Mouse (Mus musculus): ENCODE results near the gene Rhou. TPM values are rescaled to one million over a fixed set of nuclear protein-coding genes. Genes with fewer than 3 reads are reported as not detected.

The Rhou gene
- polyA plus RNA-seq, 1 experiment from 2014 or later = 2.8 TPM

DNA sequence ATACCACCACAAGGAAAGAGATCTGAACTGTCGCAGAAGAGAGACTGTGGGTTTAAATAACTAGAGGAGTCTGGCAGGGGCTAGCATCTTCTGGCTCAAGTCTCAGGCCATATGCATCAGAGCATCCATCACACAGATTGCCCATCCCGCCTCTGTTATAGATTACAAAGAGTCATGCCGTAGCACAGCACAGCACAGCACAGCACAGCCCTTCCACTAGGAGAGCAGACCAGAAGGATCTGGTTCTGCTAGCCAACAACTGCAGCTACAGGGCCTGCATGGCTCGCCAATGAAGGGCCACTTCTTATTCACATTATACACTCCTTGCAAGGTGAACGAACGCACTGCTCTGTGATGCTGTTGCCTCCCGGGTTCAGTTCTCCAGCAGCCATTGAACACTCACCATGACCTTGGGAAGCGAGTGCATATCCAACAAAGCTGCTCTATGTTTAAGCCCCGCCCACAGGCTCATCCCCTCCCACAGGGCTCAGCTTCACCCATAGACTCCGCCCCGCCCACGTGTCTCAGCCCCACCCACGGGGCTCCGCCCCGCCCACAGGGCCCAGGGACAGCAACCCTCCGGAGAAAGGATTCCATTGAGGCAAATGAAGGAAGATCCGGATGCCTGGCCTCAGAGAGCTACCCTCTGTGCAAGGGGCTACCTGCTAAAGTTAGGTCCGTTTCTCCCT, 28.5 kb downstream of the Rhou start:
- Histone ChIP-seq H3K4me3 (ENCODE audit: low read depth, low read length) (no peak overlapping the region), H3K9me3 (ENCODE audit: low read length) (no peaks in the 10 kb centered on the region), H3K4me2 (ENCODE audit: low read depth, low read length) (no peak overlapping the region), H3K27ac (ENCODE audit: low read depth) (peak overlapping the region; percentile 50; the same call in 1 of the 2 replicates), H3K36me3 (replicated peaks; ENCODE audit: insufficient read depth, low read length) (no peaks in the 10 kb centered on the region), H3K4me1 (ENCODE audit: insufficient read depth) (peaks cover 4% of the 10 kb centered on the region; the same call in 1 of the 2 replicates), H3K9ac (replicated peaks) (no peak overlapping the region), H3K27me3 (ENCODE audit: insufficient read depth, low read length) (no peaks in the 10 kb centered on the region)
- peak; percentile 81 for ATAC-seq
- WGBS (ENCODE audit: insufficient replicate concordance) = 28% methylated on average over 16 of the region's 18 CpGs
- DNase-seq = peak; percentile 86
- no peak for TF ChIP-seq CTCF (IDR thresholded peaks at IDR 0.05; ENCODE audit: low read depth)
- no peak for TF ChIP-seq EP300 (IDR thresholded peaks at IDR 0.05; ENCODE audit: low read depth)

DNA sequence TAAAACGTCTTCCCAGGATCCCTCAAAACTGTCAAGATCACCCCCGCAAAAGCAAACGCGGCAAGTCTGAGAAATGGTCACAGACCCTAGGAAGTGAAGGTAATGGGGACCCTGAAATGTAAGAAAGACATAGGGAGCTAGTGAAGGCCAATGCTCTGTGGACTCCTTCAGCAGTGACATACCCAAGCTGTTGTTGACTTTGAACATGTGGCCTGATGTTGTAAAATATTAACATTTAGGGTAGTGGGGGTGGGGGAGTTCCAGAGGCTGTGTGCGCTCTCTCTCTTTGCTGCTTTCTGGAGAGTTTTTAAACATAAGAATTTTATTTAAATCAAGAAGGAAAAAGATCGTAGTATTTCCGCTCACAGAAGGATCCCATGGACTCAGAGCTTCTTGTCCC, 29.6 kb downstream of the Rhou start:
- ATAC-seq = peak; percentile 87
- no peak overlapping the region for H3K9ac ChIP-seq (replicated peaks)

DNA sequence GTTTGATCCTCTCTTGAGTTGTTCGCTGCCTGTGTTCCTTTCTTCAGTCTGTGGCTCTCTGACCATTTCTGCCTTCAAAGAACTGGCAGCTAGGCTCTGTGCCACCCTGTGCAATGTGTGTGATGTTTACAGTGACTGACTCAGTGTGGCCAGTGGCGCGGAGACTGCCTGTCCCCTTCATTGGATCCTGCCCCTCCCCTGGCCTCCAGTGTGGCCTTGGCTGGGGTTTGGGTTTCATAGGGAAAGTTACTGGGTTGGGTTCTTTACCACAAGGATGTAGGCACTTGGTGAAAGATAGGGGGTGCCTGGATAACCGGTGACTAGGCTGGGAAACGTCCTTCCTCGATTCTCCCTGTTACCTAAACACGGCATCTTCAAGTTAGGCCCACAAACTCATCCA, 31.1 kb downstream of the Rhou start:
- WGBS (ENCODE audit: insufficient replicate concordance) = 72% methylated on average over 7 of the region's 7 CpGs

More for the DNA sequence above, 29.6 kb downstream of the Rhou start:
- H3K27ac ChIP-seq (ENCODE audit: low read depth) = peak overlapping the region; percentile 82
- DNase-seq = no peak
- no peak overlapping the region for H3K4me3 ChIP-seq (ENCODE audit: low read depth, low read length)
- no peaks in the 10 kb centered on the region for H3K27me3 ChIP-seq (ENCODE audit: insufficient read depth, low read length)
- no peaks in the 10 kb centered on the region for H3K9me3 ChIP-seq (ENCODE audit: low read length)
- no peaks in the 10 kb centered on the region for H3K36me3 ChIP-seq (replicated peaks; ENCODE audit: insufficient read depth, low read length)
- no peak overlapping the region for H3K4me2 ChIP-seq (ENCODE audit: low read depth, low read length)
- 48% methylated on average over 7 of the region's 7 CpGs for WGBS (ENCODE audit: insufficient replicate concordance)
- no peak for TF ChIP-seq EP300 (IDR thresholded peaks at IDR 0.05; ENCODE audit: low read depth)
- TF ChIP-seq CTCF (IDR thresholded peaks at IDR 0.05; ENCODE audit: low read depth) = no peak
- peaks cover 4% of the 10 kb centered on the region; the same call in 1 of the 2 replicates for H3K4me1 ChIP-seq (ENCODE audit: insufficient read depth)

DNA sequence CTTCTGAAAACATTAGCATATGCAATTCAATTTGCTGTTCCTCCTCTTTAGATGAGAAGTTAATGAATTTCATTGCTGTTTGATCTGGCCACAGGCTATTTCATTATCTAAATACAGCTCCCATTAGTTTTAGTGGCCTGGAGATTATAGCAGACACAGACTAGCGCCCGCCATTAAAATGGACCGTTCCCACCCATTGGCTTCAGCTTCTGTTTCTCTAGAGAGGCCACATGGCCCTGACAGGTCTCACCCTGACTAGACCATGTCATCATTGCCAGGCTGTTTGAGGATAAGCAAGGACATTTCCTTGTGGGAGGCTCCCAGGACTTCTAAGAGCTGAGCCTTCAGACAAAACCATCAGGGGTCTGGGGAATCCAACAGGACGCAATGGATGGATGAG, 31.7 kb downstream of the Rhou start:
- TF ChIP-seq EP300 (IDR thresholded peaks at IDR 0.05; ENCODE audit: low read depth) (no peak), CTCF (IDR thresholded peaks at IDR 0.05; ENCODE audit: low read depth) (no peak)
- H3K9ac ChIP-seq (replicated peaks) = no peak overlapping the region
- ATAC-seq (no peak), DNase-seq (no peak)
- H3K36me3 ChIP-seq (replicated peaks; ENCODE audit: insufficient read depth, low read length) = no peaks in the 10 kb centered on the region
- H3K9me3 ChIP-seq (ENCODE audit: low read length) = no peaks in the 10 kb centered on the region
- H3K4me1 ChIP-seq (ENCODE audit: insufficient read depth) = peaks cover 4% of the 10 kb centered on the region; the same call in 1 of the 2 replicates
- no peak overlapping the region for H3K4me3 ChIP-seq (ENCODE audit: low read depth, low read length)
- no peak overlapping the region for H3K27ac ChIP-seq (ENCODE audit: low read depth)
- 79% methylated on average over 4 of the region's 4 CpGs for WGBS (ENCODE audit: insufficient replicate concordance)
- H3K4me2 ChIP-seq (ENCODE audit: low read depth, low read length) = no peak overlapping the region
- no peaks in the 10 kb centered on the region for H3K27me3 ChIP-seq (ENCODE audit: insufficient read depth, low read length)

More for the DNA sequence above, 31.1 kb downstream of the Rhou start:
- Histone ChIP-seq H3K27ac (ENCODE audit: low read depth) (no peak overlapping the region), H3K9ac (replicated peaks) (no peak overlapping the region), H3K27me3 (ENCODE audit: insufficient read depth, low read length) (no peaks in the 10 kb centered on the region), H3K4me2 (ENCODE audit: low read depth, low read length) (no peak overlapping the region), H3K36me3 (replicated peaks; ENCODE audit: insufficient read depth, low read length) (no peaks in the 10 kb centered on the region), H3K9me3 (ENCODE audit: low read length) (no peaks in the 10 kb centered on the region), H3K4me3 (ENCODE audit: low read depth, low read length) (no peak overlapping the region), H3K4me1 (ENCODE audit: insufficient read depth) (peaks cover 4% of the 10 kb centered on the region; the same call in 1 of the 2 replicates)
- ATAC-seq (no peak), DNase-seq (no peak)
- TF ChIP-seq EP300 (IDR thresholded peaks at IDR 0.05; ENCODE audit: low read depth) = no peak
- no peak for TF ChIP-seq CTCF (IDR thresholded peaks at IDR 0.05; ENCODE audit: low read depth)

DNA sequence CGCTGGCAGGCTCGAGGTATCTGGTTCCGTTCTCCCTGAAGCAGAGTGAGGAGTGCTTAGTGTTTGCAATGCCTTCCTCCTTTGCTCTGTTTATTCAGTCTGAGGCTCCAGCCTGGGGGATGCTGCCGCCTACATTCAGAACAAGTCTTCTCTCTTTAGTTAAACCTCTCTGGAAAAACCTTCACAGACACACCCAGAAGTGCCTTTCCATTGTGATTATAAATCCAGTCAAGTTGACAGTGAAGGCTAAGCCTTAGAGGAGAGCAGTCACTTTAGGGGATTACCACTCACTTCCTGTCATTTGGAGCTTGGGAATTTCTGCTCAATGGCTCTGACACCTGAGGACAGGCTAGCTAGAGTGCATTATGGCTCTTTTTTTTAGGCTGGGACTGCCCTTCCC, 34.1 kb downstream of the Rhou start:
- no peaks in the 10 kb centered on the region for H3K9me3 ChIP-seq (ENCODE audit: low read length)
- DNase-seq (no peak), ATAC-seq (no peak)
- no peak overlapping the region for H3K4me2 ChIP-seq (ENCODE audit: low read depth, low read length)
- WGBS (ENCODE audit: insufficient replicate concordance) = 53% methylated on average over 4 of the region's 4 CpGs
- 0 out of 2 replicates have a peak, but pooled peaks cover 3% of the 10 kb centered on the region for H3K27me3 ChIP-seq (ENCODE audit: insufficient read depth, low read length)
- no peak overlapping the region for H3K4me3 ChIP-seq (ENCODE audit: low read depth, low read length)
- H3K4me1 ChIP-seq (ENCODE audit: insufficient read depth) = no peaks in the 10 kb centered on the region
- H3K9ac ChIP-seq (replicated peaks) = no peak overlapping the region
- H3K36me3 ChIP-seq (replicated peaks; ENCODE audit: insufficient read depth, low read length) = no peaks in the 10 kb centered on the region
- TF ChIP-seq EP300 (IDR thresholded peaks at IDR 0.05; ENCODE audit: low read depth) = no peak
- no peak for TF ChIP-seq CTCF (IDR thresholded peaks at IDR 0.05; ENCODE audit: low read depth)
- H3K27ac ChIP-seq (ENCODE audit: low read depth) = no peak overlapping the region

DNA sequence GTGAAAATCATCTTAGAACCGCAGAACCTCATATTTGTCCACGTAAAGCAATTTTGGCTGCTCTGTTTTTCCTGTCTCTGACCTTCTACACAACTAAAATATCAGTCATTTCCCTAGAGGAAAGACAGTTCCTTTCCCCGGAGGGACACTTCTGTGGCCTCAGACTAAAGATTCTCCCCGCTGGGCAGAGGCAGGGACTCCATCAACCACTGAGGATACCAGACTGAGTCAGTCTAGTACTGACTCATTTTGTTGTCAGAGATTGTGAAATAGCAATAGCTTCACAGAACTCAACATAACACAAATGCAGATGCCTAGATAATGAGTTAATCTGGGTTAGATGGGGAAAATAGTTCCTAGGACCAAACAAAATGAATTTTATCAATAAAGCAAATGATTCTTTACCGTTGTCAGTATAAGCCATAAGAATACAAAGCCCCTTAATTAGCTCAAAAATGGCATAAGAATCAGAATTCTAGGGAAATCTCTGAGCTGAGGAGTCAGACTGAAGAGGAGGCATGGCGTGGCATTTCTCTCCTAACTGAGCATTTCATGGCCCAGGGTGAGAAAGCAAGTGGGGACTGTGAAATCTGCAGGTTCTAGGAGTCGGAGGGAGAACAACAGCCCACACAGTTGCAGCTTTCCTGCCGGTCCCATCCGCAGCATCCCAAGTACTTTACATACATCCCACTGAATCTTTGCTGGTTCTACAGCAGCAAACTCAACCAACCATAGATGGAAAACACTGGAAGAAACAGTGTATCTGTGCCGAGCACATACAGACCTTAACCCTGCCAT, 38.6 kb downstream of the Rhou start:
- ATAC-seq = peak; percentile 45; the same call in 1 of the 2 replicates
- no peaks in the 10 kb centered on the region for H3K9me3 ChIP-seq (ENCODE audit: low read length)
- no peaks in the 10 kb centered on the region for H3K4me1 ChIP-seq (ENCODE audit: insufficient read depth)
- H3K27me3 ChIP-seq (ENCODE audit: insufficient read depth, low read length) = 0 out of 2 replicates have a peak, but pooled peaks cover 4% of the 10 kb centered on the region
- WGBS (ENCODE audit: insufficient replicate concordance) = 69% methylated on average over 10 of the region's 10 CpGs
- no peak overlapping the region for H3K4me2 ChIP-seq (ENCODE audit: low read depth, low read length)
- no peaks in the 10 kb centered on the region for H3K36me3 ChIP-seq (replicated peaks; ENCODE audit: insufficient read depth, low read length)
- no peak overlapping the region for H3K4me3 ChIP-seq (ENCODE audit: low read depth, low read length)
- H3K27ac ChIP-seq (ENCODE audit: low read depth) = no peak overlapping the region
- no peak overlapping the region for H3K9ac ChIP-seq (replicated peaks)
- no peak for TF ChIP-seq CTCF (IDR thresholded peaks at IDR 0.05; ENCODE audit: low read depth)
- TF ChIP-seq EP300 (IDR thresholded peaks at IDR 0.05; ENCODE audit: low read depth) = no peak
- no peak for DNase-seq

Data from liver, postnatal 0 days (tissue).